Mouse (Mus musculus): ENCODE results near the gene Lgals2.
A peak's percentile ranks its signal among the peaks of the same experiment; 100 is the strongest.

Gene Lgals2

DNA sequence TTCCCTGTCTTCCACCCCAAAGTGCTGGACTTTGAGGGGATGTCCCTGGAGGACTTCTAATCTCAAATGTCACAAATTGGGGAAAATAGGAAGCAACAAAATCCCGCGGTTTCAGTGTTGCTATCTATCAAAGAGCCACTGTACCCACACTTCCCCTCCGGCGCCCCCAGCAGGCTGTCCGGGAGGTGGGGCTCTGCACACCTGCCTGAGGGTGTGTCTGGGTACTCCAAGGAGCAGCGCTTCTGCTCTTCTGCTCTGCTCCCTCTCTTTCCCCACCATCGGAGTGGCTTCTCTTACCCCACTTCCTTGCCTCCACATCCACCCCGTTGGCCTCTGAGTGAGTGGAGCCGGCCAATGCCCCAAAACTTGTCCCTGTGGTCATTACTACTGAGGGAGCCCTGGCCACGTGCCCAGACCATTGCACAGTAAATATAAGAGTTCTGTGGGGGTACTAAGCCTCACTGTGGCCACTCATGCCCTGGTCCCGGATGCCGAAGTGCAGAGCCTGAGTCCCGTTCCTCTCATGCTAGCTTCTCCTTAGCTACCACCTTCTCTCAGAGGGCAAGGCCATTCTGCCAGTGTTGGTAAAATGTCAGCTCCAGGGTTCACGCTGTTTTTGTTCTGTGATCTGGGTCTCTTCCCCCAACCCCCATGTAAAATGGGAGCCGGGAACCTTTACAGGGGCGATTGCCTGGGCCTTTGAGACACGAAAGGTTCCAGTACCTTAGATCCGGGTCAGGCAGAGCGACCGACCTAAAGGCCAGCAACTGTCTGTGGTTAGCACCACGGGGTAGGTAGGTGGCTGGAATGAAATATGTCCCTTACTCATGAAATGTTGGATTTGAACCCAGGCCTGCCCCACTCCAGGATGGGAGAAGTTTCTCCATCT is 11.5 kb downstream of the Lgals2 start:
- DNase-seq (ENCODE audit: extremely low spot score): no peak

- DNase-seq (ENCODE audit: extremely low spot score): peak; percentile 75
Measured at GRCm38 (mm10) chr15:78842371-78843163, 12.8 kb downstream of the Lgals2 start, which contains the start of gene Cdc42ep1. Gene Cdc42ep1, plus strand, starts transcription at chr15:78842624.

GRCm38 (mm10) chr15:78841161-78841790 is 14.1 kb downstream of the Lgals2 start:
- no peak for DNase-seq (ENCODE audit: extremely low spot score)

- DNase-seq (ENCODE audit: extremely low spot score): no peak
Measured at GRCm38 (mm10) chr15:78840751-78841150, 14.6 kb downstream of the Lgals2 start.

GRCm38 (mm10) chr15:78840241-78840640 is 15.1 kb downstream of the Lgals2 start:
- DNase-seq (ENCODE audit: extremely low spot score): no peak

- no peak for DNase-seq (ENCODE audit: extremely low spot score)
Measured at GRCm38 (mm10) chr15:78839744-78840143, 15.6 kb downstream of the Lgals2 start.

- DNase-seq (ENCODE audit: extremely low spot score): peak; percentile 65
Measured at GRCm38 (mm10) chr15:78836086-78836621, 19.2 kb downstream of the Lgals2 start.

GRCm38 (mm10) chr15:78835200-78836085 is 19.9 kb downstream of the Lgals2 start:
- peak; percentile 65 for DNase-seq (ENCODE audit: extremely low spot score)

GRCm38 (mm10) chr15:78834233-78835005 is 20.9 kb downstream of the Lgals2 start:
- no peak for DNase-seq (ENCODE audit: extremely low spot score)

DNA sequence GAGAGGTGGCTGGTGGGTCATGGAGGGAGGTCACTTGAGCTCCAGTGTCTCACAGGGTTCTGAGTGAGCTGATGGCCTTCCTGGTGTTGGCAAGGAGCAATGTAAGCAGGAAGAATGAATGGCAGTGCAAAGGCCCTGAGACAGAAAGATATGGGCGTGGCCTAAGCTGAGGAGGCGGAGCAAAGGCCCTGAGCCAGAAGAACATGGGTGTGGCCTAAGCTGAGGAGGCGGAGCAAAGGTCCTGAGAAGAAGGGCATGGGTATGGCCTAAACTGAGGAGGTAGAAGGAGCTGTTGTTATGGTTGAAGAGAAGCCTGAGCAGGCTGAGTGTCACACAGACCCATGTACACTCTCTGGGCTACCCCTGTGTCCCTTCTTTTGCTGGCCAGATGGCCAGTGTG is 21.7 kb downstream of the Lgals2 start:
- DNase-seq (ENCODE audit: extremely low spot score): no peak

GRCm38 (mm10) chr15:78832701-78833123 is 22.6 kb downstream of the Lgals2 start:
- no peak for DNase-seq (ENCODE audit: extremely low spot score)

GRCm38 (mm10) chr15:78831720-78832657 is 23.3 kb downstream of the Lgals2 start:
- no peak for DNase-seq (ENCODE audit: extremely low spot score)

GRCm38 (mm10) chr15:78830742-78831719 is 24.3 kb downstream of the Lgals2 start:
- no peak for DNase-seq (ENCODE audit: extremely low spot score)

- no peak for DNase-seq (ENCODE audit: extremely low spot score)
Measured at GRCm38 (mm10) chr15:78829636-78830035, 25.7 kb downstream of the Lgals2 start.

DNA sequence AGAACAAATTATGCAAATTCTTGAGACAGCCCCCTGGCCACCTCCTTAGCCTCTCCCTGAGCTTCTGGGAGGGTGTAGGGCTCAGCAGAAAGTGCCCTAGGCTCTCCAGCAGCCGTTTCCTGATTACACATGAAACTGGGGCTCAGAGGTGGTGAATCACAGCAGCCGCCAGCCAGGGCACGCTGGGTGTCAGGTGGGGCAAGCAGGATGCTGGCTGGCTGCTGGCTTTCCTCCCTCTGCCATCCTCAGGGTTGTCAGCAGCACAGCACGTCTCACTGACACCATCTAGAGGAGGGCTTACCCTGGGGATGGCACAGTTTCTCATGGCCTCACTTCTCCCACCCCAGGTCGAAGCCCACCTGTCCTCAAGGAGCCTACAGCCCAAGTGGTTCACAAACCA is 27.0 kb downstream of the Lgals2 start:
- no peak for DNase-seq (ENCODE audit: extremely low spot score)

DNA sequence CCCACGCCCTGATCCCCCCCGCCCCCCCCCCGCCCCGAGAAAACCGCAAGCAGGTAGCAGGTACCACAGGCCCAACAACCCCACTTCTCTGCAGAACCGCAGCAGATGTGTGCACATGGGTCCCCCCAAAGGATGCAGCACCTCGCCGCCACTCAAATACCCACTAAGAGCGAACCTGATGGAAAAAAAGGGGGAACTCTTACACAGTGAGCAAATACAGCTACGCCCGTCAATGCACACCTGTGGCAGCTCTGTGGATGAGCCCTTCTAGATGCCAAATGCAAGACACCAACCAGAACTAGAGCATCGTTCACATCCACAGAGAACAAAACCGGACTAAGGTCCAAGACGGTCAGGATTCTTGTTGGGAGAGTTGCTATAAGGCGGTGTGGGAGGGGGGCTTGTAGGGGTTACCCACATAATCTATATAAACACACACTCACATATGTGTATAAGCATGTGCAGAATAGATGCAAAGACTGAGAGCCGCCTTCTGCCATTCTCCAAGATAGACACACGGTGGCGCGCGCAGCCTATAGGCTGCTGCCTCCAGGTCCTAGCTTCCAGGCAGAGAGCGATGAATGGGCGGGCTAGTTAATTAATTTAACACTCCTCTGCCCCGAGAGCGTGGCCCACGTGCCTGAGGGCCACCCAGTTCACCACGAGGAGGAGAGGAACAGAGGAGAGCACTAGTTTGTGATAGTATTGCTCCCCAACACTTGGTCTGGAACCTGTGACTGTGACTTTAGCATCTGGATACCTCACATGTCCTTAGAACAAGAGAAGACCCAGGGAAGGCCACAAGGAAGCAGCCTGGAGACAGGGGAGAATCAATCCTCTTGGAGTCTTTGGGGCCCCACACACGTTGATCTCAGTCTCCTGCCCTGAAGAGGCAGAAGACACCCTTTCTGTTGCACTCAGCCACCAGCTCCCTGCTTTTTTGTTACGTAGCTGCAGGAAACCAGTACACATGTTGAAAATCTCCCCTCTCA is 28.8 kb downstream of the Lgals2 start:
- DNase-seq (ENCODE audit: extremely low spot score): peak; percentile 79

- DNase-seq (ENCODE audit: extremely low spot score): no peak
Measured at GRCm38 (mm10) chr15:78816074-78816391, 39.3 kb downstream of the Lgals2 start.

All from embryo, embryonic 9.5 days (tissue).